Mouse (Mus musculus): ENCODE measurements around the gene Reg3a. TPM values are rescaled to one million over a fixed set of nuclear protein-coding genes. Genes with fewer than 3 reads are reported as not detected.

Gene Reg3a
- total RNA-seq (2023): not detected in 2 replicates

GRCm38 (mm10) chr6:78380409-78380808 lies at the start of gene Reg3a:
TSS of gene Reg3a (plus strand) at chr6:78380709.

GRCm38 (mm10) chr6:78370357-78370756 lies 10.2 kb upstream of the Reg3a start, which contains the start of gene Reg3b:
TSS of gene Reg3b (plus strand) at chr6:78370657.

GRCm38 (mm10) chr6:78378765-78379164 lies 1.7 kb upstream of the Reg3a start, which contains the start of gene Reg3d:
TSS of gene Reg3d (minus strand) at chr6:78378865.

GRCm38 (mm10) chr6:78395323-78395722 lies 14.8 kb downstream of the Reg3a start, which contains the start of gene Reg2:
TSS of gene Reg2 (plus strand) at chr6:78395623.

GRCm38 (mm10) chr6:78422411-78422810 lies 41.9 kb downstream of the Reg3a start, which contains the start of gene Reg1:
TSS of gene Reg1 (plus strand) at chr6:78422711.

Other genes with a start within 250 kb of the Reg3a start
- not detected in 2 replicates for gene Reg3b, start 10.1 kb upstream of the Reg3a start, total RNA-seq (2023)
- not detected in 2 replicates for gene Reg3d, start 1.8 kb upstream of the Reg3a start, total RNA-seq (2023)
- gene Reg2, start 14.9 kb downstream of the Reg3a start, total RNA-seq (2023): not detected in 2 replicates
- not detected in 2 replicates for gene Reg1, start 42.0 kb downstream of the Reg3a start, total RNA-seq (2023)
- gene Reg3g, start 88.2 kb downstream of the Reg3a start, total RNA-seq (2023): not detected in 2 replicates